Mouse (Mus musculus) liver, embryonic 11.5 days (tissue): ENCODE results near the gene Esf1. TPM values are rescaled to one million over a fixed set of nuclear protein-coding genes. Genes with fewer than 3 reads are reported as not detected.

Experiments used
- ATAC-seq: fragments of 200-750 bp; cut with Nextera tagmentation; replicated peaks from 2 replicates; pipeline ENCODE4 v1.8.0; 2017; ENCODE audit warnings: moderate number of reproducible peaks, mild to moderate bottlenecking, moderate TSS enrichment, moderate library complexity; ENCODE audit not compliant: low FRiP score
- DNase-seq: peaks from one replicate; pipeline ENCODE4 v3.0.0-alpha.2; 2017; ENCODE audit warnings: low spot score
- H3K27ac ChIP-seq: fragments of 300-500 bp; sonication (generic); 2 replicates; pipeline ENCODE4 v1.5.1; 2014; ENCODE audit warnings: mild to moderate bottlenecking, low read depth, low read length, control low read depth
- H3K27me3 ChIP-seq: fragments of 300-500 bp; sonication (generic); replicated peaks from 2 replicates; pipeline ENCODE4 v1.6.1; 2014; ENCODE audit warnings: low read length, mixed read lengths; ENCODE audit not compliant: control insufficient read depth, insufficient read depth
- H3K36me3 ChIP-seq: fragments of 300-500 bp; sonication (generic); 2 replicates; pipeline ENCODE4 v1.6.1; 2014; ENCODE audit warnings: mild to moderate bottlenecking, low read length, moderate library complexity, mixed read lengths; ENCODE audit not compliant: control insufficient read depth, insufficient read depth
- H3K4me1 ChIP-seq: fragments of 300-500 bp; sonication (generic); replicated peaks from 2 replicates; pipeline ENCODE4 v1.6.1; 2014; ENCODE audit warnings: low read length, mixed read lengths; ENCODE audit not compliant: control insufficient read depth, insufficient read depth
- H3K4me2 ChIP-seq: fragments of 300-500 bp; sonication (generic); 2 replicates; pipeline ENCODE4 v1.6.1; 2014; ENCODE audit warnings: mild to moderate bottlenecking, control low read depth, moderate library complexity
- H3K4me3 ChIP-seq: fragments of 300-500 bp; sonication (generic); 2 replicates; pipeline ENCODE4 v1.5.1; 2014; ENCODE audit warnings: low read depth, low read length, control low read depth
- H3K9ac ChIP-seq: fragments of 300-500 bp; sonication (generic); 2 replicates; pipeline ENCODE4 v1.6.1; 2014; ENCODE audit warnings: low read depth, low read length, control low read depth
- H3K9me3 ChIP-seq: fragments of 300-500 bp; sonication (generic); 2 replicates; pipeline ENCODE4 v1.6.1; 2016; ENCODE audit warnings: low read length, inconsistent platforms, mixed read lengths; ENCODE audit not compliant: control insufficient read depth
- WGBS: fragments of 180-500 bp; shearing (Covaris S2); extraction: QIAGEN DNeasy Blood & Tissue Kit; methylation state at CpG from one replicate; pipeline ENCODE4 v1.1.7; 2014; 5-methylcytosine and 5-hydroxymethylcytosine counted together
- polyA plus RNA-seq: library from polyadenylated mRNA; unstranded; fragments of >200 nt; fragmentation: Nextera tagmentation; extraction: Ambion mirVana; gene quantifications from 2 replicates; pipeline ENCODE4 v1.2.1, GENCODE M21; 2014

Gene Esf1
- polyA plus RNA-seq, 1 experiment from 2014 or later, result 32.8 TPM

DNA sequence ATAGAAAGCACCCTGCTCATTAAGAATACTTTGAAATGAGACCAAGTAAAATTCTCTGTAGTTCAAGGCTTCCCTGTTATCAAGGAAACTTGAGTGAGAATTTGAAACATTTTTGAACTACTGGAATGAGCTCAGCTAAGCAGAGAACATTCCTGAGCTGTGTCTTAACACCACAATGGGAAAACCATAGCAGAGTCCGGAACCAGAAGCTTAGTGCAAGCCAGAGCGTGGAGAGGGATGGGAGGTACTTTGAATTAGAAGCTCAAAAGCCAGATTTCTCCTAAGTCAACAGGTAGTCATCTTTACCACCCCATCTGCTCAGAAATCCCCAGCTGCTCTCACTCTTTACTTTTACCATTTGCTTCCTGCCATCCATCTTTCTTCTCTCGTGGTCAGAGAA, 65.4 kb downstream of the Esf1 start:
- ATAC-seq, result no peak
- no peak overlapping the region for H3K9ac ChIP-seq
- H3K4me1 ChIP-seq, result no peaks in the 10 kb centered on the region
- no peaks in the 10 kb centered on the region for H3K36me3 ChIP-seq
- 54% methylated on average over 3 of the region's 3 CpGs for WGBS
- no peaks in the 10 kb centered on the region for H3K27me3 ChIP-seq
- H3K9me3 ChIP-seq, result no peaks in the 10 kb centered on the region
- H3K27ac ChIP-seq, result no peak overlapping the region
- no peak overlapping the region for H3K4me3 ChIP-seq
- H3K4me2 ChIP-seq, result no peak overlapping the region
- no peak for DNase-seq

DNA sequence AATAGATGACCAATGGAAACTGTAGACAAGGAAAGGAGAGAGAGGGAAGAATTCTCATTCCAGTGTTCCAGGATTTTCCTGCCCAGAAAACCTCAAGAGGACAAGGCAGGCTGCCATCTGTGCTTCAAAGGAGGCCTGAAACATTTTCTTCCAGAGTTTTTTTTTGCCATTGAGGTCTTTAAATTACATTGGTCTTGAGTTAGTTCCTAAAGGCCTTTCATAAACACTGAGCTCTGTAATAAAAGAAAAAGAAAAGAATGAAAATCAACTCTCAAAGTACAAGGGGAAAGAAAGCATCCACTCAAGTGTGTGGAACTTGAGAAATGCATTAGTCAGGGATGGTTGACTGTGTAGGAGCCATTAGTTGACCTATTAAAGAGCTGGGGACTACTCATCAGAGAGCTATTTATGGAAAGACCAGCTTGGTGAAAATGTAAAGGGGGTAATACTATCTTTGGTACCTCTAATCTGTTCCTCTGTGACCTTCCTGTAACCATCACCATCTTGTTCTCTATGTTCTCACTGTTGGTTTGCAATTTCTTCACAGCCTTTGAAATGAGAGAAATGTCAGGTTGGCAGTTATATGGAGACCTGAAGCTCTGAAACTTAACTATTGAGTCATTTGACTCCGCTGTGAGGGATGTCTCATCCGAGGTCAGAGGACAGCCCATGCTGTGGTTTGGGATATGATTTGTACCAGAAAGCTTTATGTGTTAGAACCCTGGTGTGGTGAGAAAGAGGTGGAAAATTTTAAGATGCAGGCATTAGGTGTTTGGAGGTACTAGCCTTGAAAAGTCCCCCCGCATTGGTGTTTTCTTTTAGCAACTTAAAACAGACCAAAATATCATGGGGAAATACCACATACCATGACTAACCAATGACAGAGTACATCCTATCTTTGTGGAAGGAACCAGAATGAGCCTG, 69.6 kb downstream of the Esf1 start:
- peaks cover 3% of the 10 kb centered on the region for H3K4me1 ChIP-seq
- no peak overlapping the region for H3K4me3 ChIP-seq
- ATAC-seq (no peak), DNase-seq (no peak)
- no peaks in the 10 kb centered on the region for H3K9me3 ChIP-seq
- H3K27me3 ChIP-seq, result no peaks in the 10 kb centered on the region
- no peaks in the 10 kb centered on the region for H3K36me3 ChIP-seq
- WGBS, result 83% methylated on average over 3 of the region's 3 CpGs
- H3K9ac ChIP-seq, result no peak overlapping the region
- H3K4me2 ChIP-seq, result no peak overlapping the region
- no peak overlapping the region for H3K27ac ChIP-seq

DNA sequence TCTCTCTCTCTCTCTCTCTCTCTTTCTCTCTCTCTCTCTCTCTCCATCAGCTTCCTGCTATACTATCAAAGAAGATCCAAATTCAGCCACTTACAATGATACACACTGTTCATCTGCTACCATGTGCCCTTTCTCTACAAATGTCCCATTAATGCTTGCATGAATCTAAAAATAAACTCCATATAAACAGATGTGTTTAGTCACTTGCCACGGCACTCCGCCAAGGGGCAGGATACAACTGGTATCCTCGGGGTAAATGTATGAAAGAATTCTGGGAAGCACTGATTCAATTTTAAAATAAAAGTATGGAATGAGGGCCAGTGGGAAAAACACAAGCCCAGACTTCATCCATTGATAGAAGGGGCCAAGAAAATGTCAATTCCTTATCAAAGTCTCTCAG, 70.4 kb downstream of the Esf1 start:
- H3K4me1 ChIP-seq, result peaks cover 3% of the 10 kb centered on the region
- no peak overlapping the region for H3K27ac ChIP-seq
- H3K9ac ChIP-seq, result no peak overlapping the region
- H3K4me2 ChIP-seq, result no peak overlapping the region
- no peaks in the 10 kb centered on the region for H3K27me3 ChIP-seq
- 87% methylated on average over 3 of the region's 3 CpGs for WGBS
- H3K9me3 ChIP-seq, result no peaks in the 10 kb centered on the region
- DNase-seq (no peak), ATAC-seq (no peak)
- no peaks in the 10 kb centered on the region for H3K36me3 ChIP-seq
- no peak overlapping the region for H3K4me3 ChIP-seq

DNA sequence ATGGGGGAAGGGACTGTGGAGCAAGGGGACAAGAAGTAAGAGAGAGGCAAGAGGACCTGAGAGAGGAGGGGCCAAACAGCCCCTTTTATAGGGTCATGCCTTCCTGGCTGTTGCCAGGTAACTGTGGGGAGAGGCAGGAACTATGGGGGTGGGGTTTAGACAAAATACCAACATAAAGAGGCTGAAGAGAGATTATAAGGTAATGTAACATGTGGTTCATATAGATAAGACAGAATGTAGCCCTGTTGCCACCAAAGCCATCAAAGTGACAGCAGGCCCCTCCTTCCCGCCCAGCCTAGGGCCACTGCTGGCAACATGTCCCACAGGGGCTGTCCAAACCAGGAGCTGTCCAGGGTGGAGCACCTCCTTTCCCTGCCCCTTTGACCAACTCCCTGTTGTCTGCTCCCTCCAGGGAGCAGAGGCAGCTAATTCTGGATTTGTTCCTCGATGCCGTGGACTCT, 73.2 kb downstream of the Esf1 start:
- Histone ChIP-seq H3K9ac (no peak overlapping the region), H3K4me1 (peaks cover 3% of the 10 kb centered on the region), H3K27ac (peak overlapping the region; percentile 53; the same call in 1 of the 2 replicates), H3K27me3 (no peaks in the 10 kb centered on the region), H3K9me3 (no peaks in the 10 kb centered on the region), H3K36me3 (no peaks in the 10 kb centered on the region), H3K4me3 (no peak overlapping the region), H3K4me2 (peak overlapping the region; percentile 25; the same call in 1 of the 2 replicates)
- WGBS, result 49% methylated on average over 3 of the region's 3 CpGs
- DNase-seq (peak; percentile 53), ATAC-seq (peak; percentile 99)

DNA sequence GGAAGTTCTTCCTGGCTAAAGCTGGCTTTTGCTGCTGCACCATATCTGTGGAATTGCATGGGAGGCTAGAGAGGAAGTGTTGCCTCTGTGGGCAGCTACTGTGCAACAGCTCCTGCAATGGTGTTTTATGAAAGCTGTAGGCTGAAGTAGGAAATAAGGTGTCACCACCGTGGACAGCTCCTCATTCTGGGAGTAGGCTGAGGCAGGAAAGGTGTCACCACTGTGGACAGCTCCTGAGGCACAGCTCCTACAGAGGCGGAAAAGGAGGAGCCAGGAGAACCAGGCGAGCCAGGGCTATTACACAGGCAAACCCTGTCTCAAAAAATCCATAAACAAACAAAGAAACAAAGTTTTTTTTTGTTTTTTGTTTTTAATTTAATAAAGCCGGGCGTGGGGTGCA, 74.3 kb downstream of the Esf1 start:
- Histone ChIP-seq H3K9ac (no peak overlapping the region), H3K4me3 (no peak overlapping the region), H3K27me3 (no peaks in the 10 kb centered on the region), H3K27ac (no peak overlapping the region), H3K4me2 (no peak overlapping the region), H3K36me3 (no peaks in the 10 kb centered on the region), H3K9me3 (no peaks in the 10 kb centered on the region), H3K4me1 (peaks cover 3% of the 10 kb centered on the region)
- 82% methylated on average over 5 of the region's 5 CpGs for WGBS
- ATAC-seq, result no peak
- DNase-seq, result no peak

DNA sequence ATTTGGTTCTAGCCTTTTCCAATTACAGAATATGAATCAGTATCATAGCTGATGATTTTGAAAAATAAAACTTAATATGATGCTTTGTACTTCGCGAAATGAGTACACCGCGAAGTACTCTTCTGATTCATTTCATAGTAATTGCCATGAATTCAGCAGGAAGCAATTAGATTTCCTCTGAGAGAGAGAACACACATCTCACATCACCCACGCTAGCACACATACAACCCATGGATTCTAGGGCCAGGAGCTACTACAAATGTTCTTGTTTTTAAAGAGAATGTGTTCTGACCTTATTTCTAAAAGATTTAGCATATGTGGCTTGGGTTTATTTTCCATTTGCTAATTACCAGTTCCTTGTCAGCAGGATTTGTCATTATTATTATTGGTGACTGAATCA, 76.9 kb downstream of the Esf1 start:
- Histone ChIP-seq H3K27me3 (no peaks in the 10 kb centered on the region), H3K4me1 (peaks cover 3% of the 10 kb centered on the region), H3K9me3 (no peaks in the 10 kb centered on the region), H3K4me3 (no peak overlapping the region), H3K36me3 (no peaks in the 10 kb centered on the region), H3K27ac (no peak overlapping the region), H3K9ac (no peak overlapping the region), H3K4me2 (no peak overlapping the region)
- no peak for DNase-seq
- 93% methylated on average over 5 of the region's 5 CpGs for WGBS
- ATAC-seq, result no peak

DNA sequence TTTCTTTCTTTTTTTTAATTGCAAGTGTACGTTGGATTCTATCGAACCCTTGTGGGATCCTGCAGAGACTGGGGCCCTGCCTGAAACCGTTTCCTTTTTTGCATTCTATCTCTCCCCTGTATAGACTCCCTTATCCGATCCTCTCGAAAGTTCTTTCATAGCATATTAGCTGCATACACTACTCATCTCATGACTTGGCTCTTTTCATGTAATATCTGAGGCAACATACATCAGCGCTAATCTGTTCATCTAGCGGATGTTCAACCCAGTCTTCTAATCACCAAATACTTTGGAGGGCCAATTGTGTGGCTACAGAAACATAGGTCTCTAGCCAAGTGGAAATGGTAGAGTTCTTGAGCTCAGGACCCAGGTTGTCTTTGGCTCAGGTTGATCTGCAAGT, 86.1 kb downstream of the Esf1 start:
- Histone ChIP-seq H3K4me3 (no peak overlapping the region), H3K36me3 (no peaks in the 10 kb centered on the region), H3K4me2 (no peak overlapping the region), H3K27me3 (no peaks in the 10 kb centered on the region), H3K4me1 (no peaks in the 10 kb centered on the region), H3K9me3 (no peaks in the 10 kb centered on the region), H3K9ac (no peak overlapping the region), H3K27ac (no peak overlapping the region)
- WGBS, result 86% methylated on average over 7 of the region's 7 CpGs
- no peak for DNase-seq
- no peak for ATAC-seq

DNA sequence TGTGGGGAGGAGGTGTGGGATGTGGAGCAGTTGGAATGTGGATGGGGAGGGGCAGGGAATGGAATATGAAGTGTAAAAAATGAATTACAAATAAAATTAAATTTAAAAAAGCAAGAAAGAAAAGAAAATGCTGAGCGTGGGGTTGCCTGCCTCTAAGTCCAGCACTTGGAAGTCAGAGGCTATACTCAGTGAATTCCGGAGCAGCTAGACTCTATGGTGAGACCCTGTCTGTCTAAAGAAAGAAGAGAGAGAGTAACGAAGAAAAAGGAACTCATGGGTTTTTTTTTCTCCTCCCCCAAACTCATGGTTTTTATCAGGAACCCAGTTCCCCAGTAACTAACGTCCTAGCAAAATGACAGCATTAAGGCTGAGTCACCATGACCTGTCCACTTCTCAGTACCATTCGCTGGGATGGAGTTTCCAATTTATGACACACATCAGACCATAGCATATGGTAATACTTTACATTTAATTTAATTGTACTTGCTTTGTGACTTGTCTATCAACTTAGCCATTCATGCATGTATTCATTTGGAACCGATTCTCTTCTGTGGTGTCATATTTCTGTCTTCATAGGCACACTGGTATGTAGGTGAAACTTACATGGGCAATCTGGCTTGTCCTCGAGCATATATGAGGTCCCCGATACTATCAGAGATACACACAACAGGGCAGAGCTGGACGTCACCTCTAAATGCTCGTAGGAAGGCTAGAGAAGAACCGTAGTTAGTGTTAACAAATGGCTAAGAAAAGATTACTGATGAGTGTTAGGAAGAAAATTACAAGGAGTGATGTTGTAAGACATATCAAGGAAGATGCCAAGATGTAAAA, 89.4 kb downstream of the Esf1 start:
- H3K4me2 ChIP-seq, result no peak overlapping the region
- 73% methylated on average over 11 of the region's 11 CpGs for WGBS
- no peak overlapping the region for H3K4me3 ChIP-seq
- no peaks in the 10 kb centered on the region for H3K4me1 ChIP-seq
- no peaks in the 10 kb centered on the region for H3K27me3 ChIP-seq
- H3K9ac ChIP-seq, result no peak overlapping the region
- no peaks in the 10 kb centered on the region for H3K9me3 ChIP-seq
- H3K27ac ChIP-seq, result no peak overlapping the region
- no peaks in the 10 kb centered on the region for H3K36me3 ChIP-seq
- DNase-seq (no peak), ATAC-seq (peak; percentile 63)
